Mouse (Mus musculus) cerebellum, adult 18-20 months (tissue): Measurements from ENCODE around the gene Smok2a.
A peak's percentile ranks its signal among the peaks of the same experiment; 100 is the strongest.
"Not testable (repeated sequence)": the region's sequence is repeated elsewhere in the genome, so short reads cannot be mapped to it uniquely, and the experiment has no call there.

ENCODE experiments used
- DNase-seq, 2 experiments: peaks; one replicate each; pipeline ENCODE4 v3.0.0; 2021

Gene Smok2a

GRCm38 (mm10) chr17:13220888-13221287 is at the start of gene Smok2a:
Gene Smok2a, plus strand, starts transcription at chr17:13221188.
- no peak for DNase-seq

- not testable (repeated sequence) for DNase-seq
These were observed 47.4 kb upstream of the Smok2a start for GRCm38 (mm10) chr17:13173578-13173977.

- DNase-seq, result not testable (repeated sequence)
These were observed 47.0 kb upstream of the Smok2a start for GRCm38 (mm10) chr17:13174029-13174428.

GRCm38 (mm10) chr17:13175609-13176008 is 45.4 kb upstream of the Smok2a start:
- not testable (repeated sequence) for DNase-seq

- DNase-seq, result not testable (repeated sequence)
These were observed 43.2 kb upstream of the Smok2a start for GRCm38 (mm10) chr17:13177796-13178195.

- DNase-seq, result not testable (repeated sequence)
These were observed 42.0 kb upstream of the Smok2a start for GRCm38 (mm10) chr17:13179021-13179420.

- DNase-seq, result not testable (repeated sequence)
These were observed 40.5 kb upstream of the Smok2a start for GRCm38 (mm10) chr17:13180491-13180890.

GRCm38 (mm10) chr17:13182712-13183111 is 38.3 kb upstream of the Smok2a start:
- DNase-seq, result not testable (repeated sequence)

- DNase-seq, result not testable (repeated sequence)
These were observed 36.5 kb upstream of the Smok2a start for GRCm38 (mm10) chr17:13184514-13184913.

- DNase-seq, result not testable (repeated sequence)
These were observed 34.4 kb upstream of the Smok2a start for GRCm38 (mm10) chr17:13186541-13186940.

GRCm38 (mm10) chr17:13187621-13188020 is 33.4 kb upstream of the Smok2a start:
- DNase-seq, result peak in 1 of 2 experiments; percentile 7

- not testable (repeated sequence) for DNase-seq
These were observed 32.1 kb upstream of the Smok2a start for GRCm38 (mm10) chr17:13188846-13189245.

GRCm38 (mm10) chr17:13190836-13191583 is 30.0 kb upstream of the Smok2a start:
- not testable (repeated sequence) for DNase-seq

GRCm38 (mm10) chr17:13196486-13196885 is 24.5 kb upstream of the Smok2a start:
- peak in 1 of 2 experiments; percentile 20 for DNase-seq

- DNase-seq, result not testable (repeated sequence)
These were observed 22.2 kb upstream of the Smok2a start for GRCm38 (mm10) chr17:13198812-13199211.

GRCm38 (mm10) chr17:13199880-13200409 is 21.0 kb upstream of the Smok2a start:
- DNase-seq, result not testable (repeated sequence)

GRCm38 (mm10) chr17:13201551-13201950 is 19.4 kb upstream of the Smok2a start:
- not testable (repeated sequence) for DNase-seq

- not testable (repeated sequence) for DNase-seq
These were observed 18.4 kb upstream of the Smok2a start for GRCm38 (mm10) chr17:13202453-13203107.

GRCm38 (mm10) chr17:13205247-13205646 is 15.7 kb upstream of the Smok2a start:
- not testable (repeated sequence) for DNase-seq

- no peak for DNase-seq
These were observed 14.5 kb upstream of the Smok2a start for GRCm38 (mm10) chr17:13206491-13206890.

GRCm38 (mm10) chr17:13208460-13208859 is 12.5 kb upstream of the Smok2a start:
- not testable (repeated sequence) for DNase-seq

- no peak for DNase-seq
These were observed 8.7 kb upstream of the Smok2a start for GRCm38 (mm10) chr17:13212136-13212850.

- DNase-seq, result no peak
These were observed 6.8 kb upstream of the Smok2a start for GRCm38 (mm10) chr17:13214169-13214568.
